Mouse (Mus musculus) MEL (cell line): ENCODE measurements around the gene Acvr1b.
A peak's percentile ranks its signal among the peaks of the same experiment; 100 is the strongest.

Experiments used
- CHD2 ChIP-seq: IDR thresholded peaks from 2 replicates; pipeline ENCODE4 v1.6.1; 2011; ENCODE audit warnings: low read length, improper control_type of control experiment
- CTCF ChIP-seq, 3 experiments: IDR thresholded peaks in 2 of 3; conservative IDR thresholded peaks in 1 of 3; 2 replicates each; pipeline ENCODE4 v1.5.1; 2011 to 2012; ENCODE audit warnings: low read length in 3 of 3, low read depth in 2 of 3, mild to moderate bottlenecking in 2 of 3, improper control_type of control experiment in 1 of 3, inconsistent platforms in 1 of 3, mixed read lengths in 1 of 3, moderate library complexity in 1 of 3; ENCODE audit not compliant: control insufficient read depth in 1 of 3, insufficient read depth in 1 of 3, poor library complexity in 1 of 3, severe bottlenecking in 1 of 3
- EP300 ChIP-seq, 2 experiments: IDR thresholded peaks; 2 replicates each; pipeline ENCODE4 v1.6.1; 2011; ENCODE audit warnings: improper control_type of control experiment in 2 of 2, low read length in 2 of 2, low read depth in 1 of 2, mild to moderate bottlenecking in 1 of 2
- MAFK ChIP-seq: IDR thresholded peaks from 2 replicates; pipeline ENCODE4 v1.6.1; 2011; ENCODE audit warnings: low read depth, mild to moderate bottlenecking, low read length, improper control_type of control experiment, borderline replicate concordance
- MAX ChIP-seq: IDR thresholded peaks from 2 replicates; pipeline ENCODE4 v1.6.1; 2011; ENCODE audit warnings: low read length, improper control_type of control experiment
- MYB ChIP-seq: IDR thresholded peaks from 2 replicates; pipeline ENCODE4 v1.6.1; 2011; ENCODE audit warnings: mild to moderate bottlenecking, low read depth, low read length, improper control_type of control experiment
- POLR2A ChIP-seq, 2 experiments: IDR thresholded peaks; 2 replicates each; pipeline ENCODE4 v1.6.1; 2011 to 2012; ENCODE audit warnings: low read length in 2 of 2, mild to moderate bottlenecking in 2 of 2, control low read depth in 1 of 2, improper control_type of control experiment in 1 of 2, low read depth in 1 of 2, moderate library complexity in 1 of 2; ENCODE audit not compliant: control insufficient read depth in 1 of 2, insufficient read depth in 1 of 2, poor library complexity in 1 of 2
- POLR2AphosphoS2 ChIP-seq: IDR thresholded peaks from 2 replicates; pipeline ENCODE4 v1.6.1; 2011; ENCODE audit warnings: low read length, improper control_type of control experiment
- POLR2AphosphoS5 ChIP-seq: IDR thresholded peaks from 2 replicates; pipeline ENCODE4 v1.6.1; 2012; ENCODE audit warnings: low read depth, borderline replicate concordance, mild to moderate bottlenecking, inconsistent platforms, low read length, moderate library complexity, mixed read lengths
- RCOR1 ChIP-seq: IDR thresholded peaks from 2 replicates; pipeline ENCODE4 v1.6.1; 2012; ENCODE audit warnings: low read depth, mild to moderate bottlenecking, inconsistent platforms, low read length, improper control_type of control experiment
- SMC3 ChIP-seq: IDR thresholded peaks from 2 replicates; pipeline ENCODE4 v1.6.1; 2011; ENCODE audit warnings: low read depth, low read length, improper control_type of control experiment
- UBTF ChIP-seq: IDR thresholded peaks from 2 replicates; pipeline ENCODE4 v1.6.1; 2012; ENCODE audit warnings: low read depth, mild to moderate bottlenecking, inconsistent platforms, low read length, improper control_type of control experiment, moderate library complexity, borderline replicate concordance; ENCODE audit not compliant: insufficient read depth
- USF1 ChIP-seq: IDR thresholded peaks from 2 replicates; pipeline ENCODE4 v1.6.1; 2014; ENCODE audit warnings: low read depth, mild to moderate bottlenecking, inconsistent platforms, low read length, improper control_type of control experiment, moderate library complexity
- ZNF384 ChIP-seq: IDR thresholded peaks from 2 replicates; pipeline ENCODE4 v1.6.1; 2012; ENCODE audit warnings: low read depth, mild to moderate bottlenecking, inconsistent platforms, low read length, improper control_type of control experiment

GRCm38 (mm10) chr15:101224006-101224906 lies 50.4 kb downstream of the Acvr1b start, which contains the start of gene Grasp:
- TF ChIP-seq POLR2A (IDR thresholded peaks at IDR 0.05; ENCODE audit: control insufficient read depth in 1 of 2, insufficient read depth in 1 of 2, low read depth in 1 of 2, low read length in 2 of 2, poor library complexity in 1 of 2) (peak; percentile 88 to 91), ZNF384 (no peak), CHD2 (no peak), CTCF (IDR thresholded peaks at IDR 0.05 in 2 of 3, conservative IDR thresholded peaks at IDR 0.05 in 1 of 3; ENCODE audit: control insufficient read depth in 1 of 3, insufficient read depth in 1 of 3, low read depth in 2 of 3, low read length in 3 of 3, poor library complexity in 1 of 3, severe bottlenecking in 1 of 3) (peak in 1 of 3 experiments; percentile 8; a peak in 1 of 6 replicates), EP300 (IDR thresholded peaks at IDR 0.05; ENCODE audit: low read depth in 1 of 2, low read length in 2 of 2) (no peak), UBTF (peak; percentile 76; the same call in 1 of the 2 replicates), MAFK (no peak), USF1 (no peak), POLR2AphosphoS5 (no peak), POLR2AphosphoS2 (peak; percentile 50; the same call in 1 of the 2 replicates), MYB (no peak), RCOR1 (no peak), SMC3 (no peak), MAX (no peak; the same call in 1 of the 2 replicates)
